Mouse (Mus musculus) right cerebral cortex, postnatal 4 days (tissue): ENCODE results near the gene Cldn2.

Source experiments
- DNase-seq: peaks from one replicate; pipeline ENCODE4 v3.0.0-alpha.2; 2022

The Cldn2 gene

DNA sequence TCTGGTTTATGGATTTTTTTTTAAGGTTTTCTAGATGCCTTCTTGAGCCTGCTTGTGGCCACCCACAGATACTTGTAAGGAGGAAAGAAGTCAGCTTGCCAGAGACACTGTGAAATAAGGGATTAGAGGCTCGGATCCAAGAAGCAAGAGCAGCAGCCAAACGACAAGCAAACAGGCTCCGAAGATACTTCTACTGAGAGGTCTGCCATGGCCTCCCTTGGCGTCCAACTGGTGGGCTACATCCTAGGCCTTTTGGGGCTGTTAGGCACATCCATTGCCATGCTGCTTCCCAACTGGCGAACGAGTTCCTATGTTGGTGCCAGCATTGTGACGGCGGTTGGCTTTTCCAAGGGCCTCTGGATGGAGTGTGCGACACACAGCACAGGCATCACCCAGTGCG lies 7.9 kb downstream of the Cldn2 start:
- DNase-seq: no peak

DNA sequence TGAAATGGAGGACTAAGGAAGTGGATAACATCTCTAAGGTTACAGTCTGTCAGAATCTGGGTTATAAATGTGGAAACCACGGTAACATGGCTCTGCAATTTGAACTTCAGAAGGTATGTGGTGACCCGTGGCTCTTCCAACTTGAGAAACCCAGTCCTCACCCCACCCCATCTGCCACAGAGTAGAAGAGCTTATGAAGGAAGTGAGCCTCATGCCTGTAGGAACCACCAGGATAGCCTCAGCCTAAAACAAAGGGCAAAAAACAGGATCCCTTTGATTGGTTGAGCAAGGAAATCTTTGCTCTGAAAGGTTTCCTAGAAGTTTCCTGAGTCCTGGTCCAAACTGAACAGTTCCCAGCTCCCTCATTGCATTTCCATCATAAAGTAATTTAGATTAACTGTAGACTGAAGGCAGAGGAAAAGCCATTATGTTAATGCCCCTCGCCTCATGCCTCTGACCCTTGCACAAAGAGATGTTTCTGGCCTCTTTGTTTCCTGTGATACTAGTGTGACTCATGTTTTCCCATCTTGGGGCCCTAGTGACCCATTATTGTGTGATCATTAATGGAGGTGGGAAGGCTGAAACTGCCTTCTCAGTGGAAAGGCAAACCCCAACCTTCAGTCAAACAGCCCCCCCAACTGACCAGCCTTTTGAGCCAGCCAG lies 12.1 kb downstream of the Cldn2 start:
- DNase-seq: no peak

DNA sequence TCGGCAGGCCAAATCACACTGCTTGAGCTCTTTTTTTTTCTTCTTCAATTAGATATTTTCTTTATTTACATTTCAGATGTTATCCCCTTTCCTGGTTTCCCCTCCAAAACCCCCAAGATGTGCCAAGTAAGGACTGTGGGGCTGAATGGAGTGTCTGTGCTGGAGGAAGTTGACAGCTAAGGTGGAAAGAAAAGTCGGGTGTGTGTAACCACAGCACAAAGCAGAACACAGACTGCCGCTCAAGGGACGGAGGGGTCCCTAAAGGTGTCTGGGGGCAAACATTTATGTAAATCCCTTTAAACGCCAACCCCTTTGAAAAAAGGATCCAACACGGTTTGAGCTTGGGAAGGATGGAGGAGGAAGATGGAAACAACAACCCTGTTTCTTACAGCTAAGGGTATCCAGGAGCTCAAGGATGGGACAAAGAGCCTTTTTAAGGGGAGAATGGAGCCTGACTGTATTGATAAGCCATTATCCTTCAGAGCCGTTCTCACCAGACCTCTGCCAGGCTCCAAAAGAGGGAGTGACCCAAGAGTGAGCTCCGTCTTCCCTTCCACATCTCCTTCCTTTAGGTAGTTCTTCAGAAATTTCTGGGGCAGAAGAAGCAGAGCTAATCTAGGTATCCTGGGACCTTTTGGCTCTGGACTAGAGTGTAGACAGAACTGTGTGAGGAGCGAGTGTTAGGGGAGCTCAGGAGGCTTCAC lies 12.8 kb downstream of the Cldn2 start:
- no peak for DNase-seq

DNA sequence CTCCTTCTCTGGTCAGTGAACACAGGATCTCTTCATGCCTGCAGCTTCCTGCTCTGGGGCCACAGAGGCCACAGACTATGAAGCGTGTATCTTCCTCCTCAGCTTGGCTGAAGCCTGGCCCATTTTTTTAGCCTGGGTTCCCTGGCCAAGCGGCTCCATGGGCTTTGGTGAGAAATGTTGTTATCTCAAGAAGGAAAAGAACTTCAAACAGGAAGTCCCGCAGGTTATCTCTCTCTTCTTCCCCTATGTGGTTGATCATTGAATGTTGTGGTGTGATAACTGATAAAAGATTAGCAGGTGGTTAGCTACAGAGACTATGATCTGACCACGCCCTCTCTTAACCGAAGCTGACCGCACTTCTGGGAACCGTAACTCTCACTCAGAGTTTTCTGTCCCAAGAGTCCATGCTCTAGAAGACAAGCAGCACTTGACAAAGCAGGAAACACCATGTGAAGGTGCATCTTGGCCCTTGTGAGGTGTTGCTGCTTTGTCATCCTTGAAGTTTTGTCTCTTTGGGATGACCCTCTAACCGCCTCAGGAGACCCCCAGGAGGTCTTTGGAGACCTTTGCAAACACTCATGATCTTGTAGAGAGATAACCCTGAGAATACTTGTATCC lies 13.5 kb downstream of the Cldn2 start:
- no peak for DNase-seq

DNA sequence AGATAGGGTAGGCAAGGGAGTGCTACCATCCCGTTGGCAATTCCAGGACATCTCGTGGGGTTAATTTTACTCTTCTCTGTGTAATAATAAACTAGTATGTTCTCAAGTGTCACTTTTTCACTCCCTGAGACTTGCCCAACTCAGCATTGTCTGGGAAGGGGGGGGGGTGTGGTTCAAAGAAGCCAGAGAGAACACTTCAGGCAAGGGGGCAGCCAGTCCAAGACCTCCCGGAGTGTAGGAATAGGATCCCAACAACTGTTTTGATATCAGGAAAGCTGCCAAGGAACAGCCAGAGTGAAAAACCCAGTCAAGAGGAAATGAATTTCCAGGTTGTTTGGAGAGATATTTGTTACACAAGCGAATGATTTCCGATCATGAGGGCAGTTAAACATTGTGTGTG lies 14.6 kb downstream of the Cldn2 start:
- no peak for DNase-seq

DNA sequence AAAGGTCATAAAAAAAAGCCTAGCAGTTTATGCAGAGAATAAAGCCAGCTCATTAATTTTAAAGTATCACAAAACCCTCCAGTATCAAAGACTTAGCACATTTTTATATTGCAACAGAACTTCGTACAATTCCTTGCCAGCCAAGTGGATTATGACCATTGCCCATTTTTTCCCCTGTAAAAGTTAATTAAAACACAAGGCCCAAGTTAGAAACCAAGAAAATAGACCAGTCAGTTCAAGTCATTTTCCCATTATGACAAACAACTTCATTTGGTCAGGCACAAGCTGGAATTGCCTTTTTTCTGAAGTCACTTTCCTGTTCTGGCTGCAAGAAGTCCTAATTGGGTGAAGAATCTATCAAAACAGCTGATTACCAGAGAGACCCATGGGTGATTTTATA lies 24.8 kb downstream of the Cldn2 start:
- DNase-seq: no peak

DNA sequence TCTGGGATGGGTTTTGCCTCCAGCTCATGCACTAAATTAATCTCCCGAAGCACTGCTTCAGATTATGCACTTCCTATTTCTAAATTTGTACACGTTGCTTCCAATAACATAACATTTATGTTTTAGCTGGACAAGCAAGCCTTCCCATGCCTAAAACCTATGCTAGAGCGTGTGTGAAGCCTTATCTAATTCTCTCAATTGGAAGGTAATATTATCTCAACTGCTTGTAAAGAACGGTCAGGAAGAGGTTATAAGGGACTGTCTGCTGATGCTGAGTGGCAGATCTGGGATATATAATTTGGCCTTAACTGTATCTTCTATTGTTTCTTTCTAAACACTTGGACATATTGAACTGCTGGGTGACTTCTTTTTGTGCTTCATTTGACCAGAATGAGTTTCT lies 26.3 kb downstream of the Cldn2 start:
- no peak for DNase-seq

DNA sequence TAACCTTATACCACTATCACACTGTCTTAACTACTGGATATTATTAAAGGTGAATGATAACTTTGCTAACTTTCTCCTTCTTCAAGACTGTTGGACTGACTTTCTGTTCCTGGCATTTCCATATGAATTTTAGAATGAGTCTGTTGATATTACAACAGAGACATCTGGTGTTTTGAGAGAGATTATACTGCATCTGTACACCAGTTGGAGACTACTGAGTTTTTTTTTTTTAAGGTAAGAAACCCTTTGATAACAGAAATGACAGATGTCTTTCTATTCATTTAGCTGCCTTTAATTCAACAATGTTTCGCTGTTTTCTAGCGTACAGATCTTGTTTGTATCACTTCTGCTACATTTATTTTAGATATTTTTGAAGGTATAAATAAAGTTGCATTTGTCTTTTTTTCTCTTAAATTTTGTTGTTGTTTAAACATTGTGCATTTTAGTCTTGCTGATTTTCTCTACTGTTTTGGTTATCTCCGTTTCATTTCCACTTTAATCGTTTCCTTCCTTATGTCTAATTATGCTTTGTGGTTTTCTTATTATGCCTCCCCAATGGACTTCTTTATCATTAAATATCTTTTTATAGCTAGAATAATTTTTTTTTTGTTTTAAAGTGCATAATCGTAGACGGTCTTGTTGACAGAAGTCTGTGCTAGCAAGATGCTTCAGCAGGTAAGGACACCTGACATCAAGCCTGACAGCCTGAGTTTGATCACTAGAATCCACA lies 27.9 kb downstream of the Cldn2 start:
- DNase-seq: no peak

DNA sequence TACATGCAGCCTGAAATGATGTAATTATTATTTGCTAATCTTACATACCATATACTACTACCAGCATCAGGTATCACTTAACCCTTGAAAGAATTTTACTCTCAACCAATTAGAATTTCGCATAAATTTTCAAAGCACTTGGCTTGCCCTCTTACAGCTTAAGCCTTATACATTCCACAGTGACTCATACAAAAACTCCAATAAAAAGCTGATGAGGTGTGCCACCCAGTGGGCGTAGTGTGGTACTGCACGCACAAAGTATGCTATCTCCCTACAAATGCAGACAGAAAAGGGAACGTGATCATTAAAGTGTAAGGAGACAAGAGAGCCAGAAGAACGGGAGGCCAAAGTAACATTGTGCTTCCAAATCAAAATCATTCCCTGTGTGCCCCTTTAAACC lies 31.8 kb downstream of the Cldn2 start:
- DNase-seq: peak; percentile 45

DNA sequence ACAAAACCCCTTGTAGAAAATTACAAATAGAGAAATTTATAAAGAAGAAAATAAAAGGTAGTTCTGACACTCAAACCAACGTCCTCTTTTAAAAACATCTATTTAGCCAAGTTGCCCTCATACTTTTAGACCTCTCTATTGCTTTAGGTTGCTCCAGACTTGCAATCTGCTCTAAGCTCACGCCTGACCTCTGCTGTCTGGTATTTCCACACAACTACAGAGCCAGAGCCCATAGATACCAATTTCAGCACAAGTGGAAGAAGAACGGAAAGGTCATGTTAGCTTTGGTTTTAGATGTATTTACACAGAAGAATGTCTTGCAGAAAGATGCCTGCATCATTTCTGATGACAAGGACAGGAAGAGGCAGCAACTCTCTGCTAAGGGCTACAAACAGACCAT lies 38.4 kb downstream of the Cldn2 start:
- no peak for DNase-seq

DNA sequence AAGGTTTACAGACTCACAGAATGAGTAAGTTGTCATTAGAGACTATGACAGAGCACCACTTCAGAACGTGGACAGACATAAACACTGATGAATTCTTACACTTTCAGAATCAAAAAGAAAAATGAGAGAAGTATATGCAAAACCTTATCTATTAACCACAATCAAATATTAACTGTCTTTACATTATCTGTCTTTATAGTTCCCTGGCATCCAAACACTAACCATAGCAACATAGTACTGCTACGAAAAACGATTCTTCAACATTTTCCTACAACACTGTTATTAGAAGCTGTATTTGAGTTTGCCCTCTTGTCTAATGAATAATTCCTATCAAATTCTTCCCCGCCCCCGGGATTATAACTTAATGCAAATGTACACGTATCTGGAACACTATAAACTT lies 40.5 kb downstream of the Cldn2 start:
- DNase-seq: no peak

DNA sequence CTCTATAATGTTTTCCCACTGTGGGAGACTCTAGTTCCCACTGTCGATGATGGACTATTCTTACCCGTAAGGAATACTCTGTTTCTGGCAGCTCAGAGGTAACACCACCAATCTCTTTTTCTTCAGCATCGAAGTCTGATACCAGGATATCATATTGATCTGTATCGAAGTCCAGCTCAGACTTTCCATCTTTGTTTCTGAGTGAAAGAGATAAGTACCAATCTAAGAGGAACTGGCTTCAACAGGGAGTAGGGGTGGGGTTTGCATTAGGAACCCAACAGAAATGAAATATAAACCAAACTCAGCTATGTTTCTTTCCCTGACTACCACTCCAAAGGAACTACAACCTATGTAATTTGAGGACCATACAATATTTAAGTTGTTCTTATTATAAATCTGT lies 54.2 kb downstream of the Cldn2 start:
- no peak for DNase-seq

DNA sequence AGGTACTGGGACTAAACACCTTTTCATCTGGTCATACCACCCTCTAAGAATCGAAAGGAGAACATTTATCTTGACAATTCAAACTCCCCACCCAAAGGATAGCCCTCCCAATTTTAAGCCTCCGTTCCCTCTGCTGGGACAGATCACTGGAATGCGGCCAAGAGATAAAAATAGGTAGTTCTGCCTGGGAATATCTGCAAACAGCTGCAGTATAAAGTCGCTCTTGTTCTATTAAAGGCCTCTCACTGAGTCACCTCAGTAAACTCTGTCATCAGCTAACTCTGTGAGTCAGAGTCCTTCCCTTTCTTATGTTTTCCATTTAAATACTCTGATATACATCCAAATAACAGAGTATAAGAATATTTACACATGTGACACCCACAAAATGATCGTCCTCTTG lies 58.8 kb downstream of the Cldn2 start:
- no peak for DNase-seq
